Mouse (Mus musculus) urinary bladder, postnatal 4 days (tissue): ENCODE measurements around the gene Elk3.

ENCODE experiments used
- DNase-seq, 2 experiments: peaks; one replicate each; pipeline ENCODE4 v3.0.0; 2021 to 2022; ENCODE audit warnings: low spot score in 2 of 2

Elk3 gene

DNA sequence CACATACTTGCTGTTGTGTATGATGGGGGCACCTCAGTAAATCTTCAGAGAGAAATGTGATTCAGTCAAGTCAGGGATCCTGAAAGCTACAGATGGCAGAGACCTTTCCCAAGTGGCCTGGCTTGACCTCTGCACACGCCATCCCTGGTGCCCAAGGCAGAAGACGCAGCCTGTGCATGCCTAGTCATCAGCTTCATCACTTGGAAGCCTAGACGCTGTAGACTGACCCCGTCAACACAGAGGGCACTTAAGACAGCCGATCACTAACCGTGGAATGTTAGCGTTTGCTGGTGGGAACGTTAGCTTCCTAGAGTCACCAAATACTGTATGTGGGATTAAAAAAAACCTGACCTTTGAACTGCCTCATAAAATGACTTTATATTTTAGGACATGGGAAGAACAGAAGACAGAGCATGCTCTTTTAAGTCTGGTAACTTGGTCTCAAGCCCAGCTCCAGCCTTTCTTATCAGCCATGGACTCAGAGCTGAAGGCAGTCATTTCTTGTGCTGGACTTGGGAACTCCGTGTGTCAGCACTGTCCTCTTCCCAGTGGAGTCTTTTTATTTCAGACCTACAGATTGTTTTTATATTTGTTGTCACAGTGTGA lies 71.6 kb downstream of the Elk3 start:
- DNase-seq, result no peak

DNA sequence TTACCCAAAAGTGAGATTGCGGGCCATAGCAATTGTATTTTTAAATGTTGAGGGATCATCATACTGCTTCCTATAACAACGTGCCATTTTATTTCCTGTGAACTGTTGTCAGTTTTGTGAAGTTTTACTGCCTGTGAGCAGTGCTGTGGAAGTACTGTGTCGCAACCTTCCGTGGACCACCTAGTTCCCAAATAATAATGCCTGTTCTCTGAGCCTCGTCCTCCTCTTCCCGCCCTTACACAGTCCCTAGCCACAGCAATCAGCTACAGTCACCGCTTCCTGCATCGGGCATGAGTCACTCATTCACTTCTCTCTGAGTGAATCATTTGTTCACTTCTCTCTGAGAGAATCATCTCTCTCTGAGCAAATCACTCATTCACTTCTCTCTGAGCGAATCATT lies 76.2 kb downstream of the Elk3 start:
- no peak for DNase-seq

DNA sequence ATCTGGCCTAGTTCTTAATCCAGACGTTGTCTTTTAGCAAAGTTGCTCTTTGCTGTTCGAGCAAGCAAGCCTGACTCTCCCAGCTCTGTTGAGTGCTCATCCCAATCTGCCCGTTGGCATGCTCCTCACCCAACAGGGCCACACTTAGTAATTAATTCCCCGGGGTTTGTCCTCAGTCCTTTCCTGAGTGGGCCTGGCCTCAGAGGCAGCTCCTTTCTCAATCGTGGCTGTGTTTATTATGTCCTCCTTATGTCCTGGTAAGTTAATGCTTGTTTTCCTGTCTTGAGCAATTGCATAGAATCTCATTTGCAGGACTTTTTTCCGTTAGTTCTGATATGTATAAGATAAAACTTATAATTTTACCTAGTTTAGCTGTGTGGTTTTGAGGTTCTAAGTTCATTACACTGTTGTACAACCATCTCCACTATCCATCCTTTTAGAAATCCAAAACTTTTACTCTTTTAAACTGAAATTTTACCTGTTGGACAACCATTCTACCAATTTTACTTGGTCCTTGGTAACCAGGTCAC lies 77.2 kb downstream of the Elk3 start:
- DNase-seq, result no peak

DNA sequence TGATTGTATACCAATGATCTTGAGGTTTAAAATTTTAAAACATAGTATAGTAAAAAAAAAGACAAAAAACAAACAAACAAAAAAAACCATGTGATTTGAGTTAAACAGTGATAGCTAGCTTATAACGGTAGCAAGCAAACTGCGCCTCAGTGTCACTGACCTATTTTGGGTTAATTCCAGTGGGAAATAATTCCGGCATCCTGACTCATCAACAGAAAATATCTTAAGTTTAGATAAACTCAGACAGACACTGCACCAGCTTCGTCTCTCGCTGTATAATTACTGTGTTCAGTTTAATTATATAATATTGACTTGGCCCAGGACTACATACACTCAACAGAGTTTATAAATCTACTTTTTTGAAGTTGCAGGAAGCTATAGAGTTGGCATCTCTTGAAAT lies 79.0 kb downstream of the Elk3 start:
- DNase-seq, result no peak

DNA sequence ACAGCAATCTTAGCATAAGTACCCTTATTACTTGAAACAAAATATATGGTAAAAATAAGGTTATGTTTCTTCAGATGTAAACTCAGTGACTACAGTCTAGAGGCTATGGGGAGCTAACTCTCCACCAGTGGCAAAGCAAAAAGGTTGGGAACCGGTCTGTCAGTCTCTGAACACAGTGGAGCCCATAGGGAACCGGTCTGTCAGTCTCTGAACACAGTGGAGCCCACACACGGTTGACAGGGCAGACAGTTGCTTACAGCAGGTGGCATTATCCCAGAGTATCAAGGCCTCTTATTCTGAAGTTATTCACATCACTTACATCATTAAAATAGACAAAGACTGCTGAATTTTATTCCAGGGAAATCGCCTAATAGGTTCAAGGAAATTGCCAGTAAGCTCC lies 79.4 kb downstream of the Elk3 start:
- no peak for DNase-seq

DNA sequence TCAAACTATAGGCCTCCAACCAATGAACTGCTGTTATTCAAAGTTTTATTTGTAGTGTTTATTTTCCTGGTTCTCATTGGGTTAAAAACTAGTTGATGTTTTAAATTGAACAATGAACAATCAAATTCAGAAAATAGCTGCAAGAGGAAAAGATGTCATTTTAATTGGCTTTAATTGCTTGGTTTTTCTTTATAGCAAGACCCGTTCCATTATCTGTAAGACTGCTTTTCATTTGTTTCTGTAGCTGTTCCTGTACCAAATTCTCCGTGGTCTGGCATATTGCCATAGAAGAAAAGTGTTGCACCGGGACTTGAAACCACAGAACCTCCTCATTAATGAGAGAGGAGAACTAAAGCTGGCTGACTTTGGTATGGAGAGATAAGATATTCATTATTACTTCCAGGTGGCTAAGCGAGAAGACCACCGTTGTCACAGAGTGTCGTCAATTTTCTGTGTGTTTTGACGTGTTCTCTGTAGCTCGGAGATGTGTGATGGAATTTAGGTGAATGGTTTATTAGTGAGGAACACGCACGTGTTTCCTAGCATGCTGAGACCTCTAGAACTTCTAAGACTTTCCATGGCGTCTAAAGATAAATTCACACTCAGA lies 82.4 kb downstream of the Elk3 start:
- DNase-seq, result no peak

DNA sequence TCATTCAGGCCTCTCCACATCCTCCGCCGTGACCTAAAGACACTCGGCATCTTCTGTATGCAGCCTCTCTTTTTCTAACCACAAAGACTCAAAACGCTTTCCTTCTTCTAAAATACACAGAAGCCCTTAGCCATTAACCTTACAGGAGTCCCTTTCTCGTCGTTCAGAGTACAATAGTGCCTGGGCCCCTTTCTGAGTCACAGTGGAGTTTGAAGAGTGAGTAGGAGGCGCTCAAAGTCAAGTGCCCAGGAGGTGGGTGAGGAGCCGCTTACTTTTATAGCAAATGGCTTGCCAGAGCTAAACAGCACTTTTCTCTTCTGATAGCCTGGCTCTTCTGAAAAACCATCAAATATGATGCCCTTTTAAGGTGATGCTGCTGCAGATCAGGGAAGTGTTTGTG lies 83.0 kb downstream of the Elk3 start:
- DNase-seq, result no peak

DNA sequence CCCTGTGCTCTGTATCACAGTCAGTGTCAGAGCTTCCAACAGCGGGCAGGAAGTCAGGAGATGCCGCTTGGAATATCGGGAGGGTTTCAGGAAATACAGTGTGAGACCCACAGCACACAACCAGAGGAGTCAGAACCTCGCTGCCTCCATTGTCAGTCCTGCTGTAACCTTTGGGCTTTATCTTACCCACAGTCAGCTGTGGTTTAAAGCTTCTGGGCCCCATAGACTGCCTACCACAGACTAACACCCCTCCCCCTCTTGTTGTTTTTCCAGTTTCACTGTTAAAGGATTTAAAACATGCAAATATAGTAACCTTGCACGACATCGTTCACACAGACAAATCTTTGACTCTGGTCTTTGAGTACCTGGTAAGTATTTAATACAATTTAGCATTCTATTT lies 85.2 kb downstream of the Elk3 start:
- DNase-seq, result no peak

DNA sequence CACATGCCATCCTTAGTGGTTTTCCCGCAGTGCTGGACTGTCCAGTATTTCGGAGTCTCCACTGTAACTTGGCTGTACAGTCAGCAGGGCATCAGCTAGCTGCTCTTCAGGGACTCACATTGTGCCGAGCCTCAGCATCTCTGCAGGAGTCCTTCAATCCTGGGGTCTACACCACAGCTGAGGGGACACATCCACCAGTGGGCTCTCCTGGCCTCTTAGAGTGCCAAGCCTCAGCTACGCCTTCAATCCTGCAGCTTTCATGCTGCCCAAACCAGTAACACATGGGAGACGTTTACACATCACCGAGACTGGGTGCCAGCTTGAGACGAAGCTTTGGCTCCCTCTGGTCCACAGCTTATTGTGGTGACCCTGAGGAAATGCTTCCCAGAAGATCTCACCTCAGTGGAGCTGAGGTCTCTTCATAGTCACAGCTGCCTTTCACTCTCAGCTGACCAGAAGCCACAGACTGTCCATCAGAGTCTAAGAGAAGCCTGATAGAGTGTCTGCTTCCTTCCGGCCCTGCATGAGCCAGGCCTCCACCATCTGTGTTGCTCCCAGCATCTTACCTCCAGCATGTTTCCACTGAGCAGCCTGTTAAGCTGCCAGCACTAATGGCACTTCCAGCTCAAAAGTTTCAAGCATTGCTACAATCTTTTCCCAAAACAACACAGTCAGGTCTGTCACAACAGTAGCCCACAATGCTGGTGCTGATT lies 95.7 kb downstream of the Elk3 start:
- no peak for DNase-seq

DNA sequence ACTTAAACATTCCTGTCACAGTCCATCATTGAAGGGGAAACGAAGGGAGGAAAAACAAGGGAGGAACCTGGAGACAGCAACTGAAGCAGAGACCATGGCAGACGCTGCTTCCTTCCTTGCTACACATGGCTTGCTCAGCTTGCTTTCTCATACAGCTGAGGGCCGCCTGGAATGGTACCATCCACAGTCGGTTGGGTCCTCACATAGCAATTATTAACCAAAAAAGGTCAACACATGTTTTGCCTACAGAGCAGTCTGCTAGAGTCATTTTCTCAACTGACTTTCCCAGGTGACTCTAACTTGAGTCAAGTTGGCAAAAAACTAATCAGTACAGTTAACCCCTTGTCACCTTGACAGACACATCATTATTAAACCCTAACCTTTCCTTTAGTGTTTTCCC lies 96.7 kb downstream of the Elk3 start:
- DNase-seq, result no peak

DNA sequence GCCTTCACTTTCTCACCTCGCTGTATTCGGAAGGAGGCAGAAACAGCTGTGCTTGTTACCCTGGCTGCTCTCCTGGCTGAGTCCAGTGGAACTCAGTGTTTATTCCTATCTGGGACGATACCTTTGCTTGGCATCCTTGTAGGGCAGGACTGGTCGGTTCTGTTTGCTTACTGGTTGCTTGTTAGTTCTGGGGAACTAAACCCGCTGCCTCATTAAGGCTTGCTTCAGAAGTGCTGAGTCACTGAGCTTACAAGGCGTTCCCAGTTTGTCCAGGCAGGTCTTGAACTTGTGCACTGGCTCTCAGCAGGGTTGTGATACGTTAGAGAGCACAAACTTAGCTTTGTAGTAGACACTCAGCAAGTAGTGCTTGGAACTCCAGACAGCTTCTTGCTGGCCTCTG lies 97.6 kb downstream of the Elk3 start:
- no peak for DNase-seq

DNA sequence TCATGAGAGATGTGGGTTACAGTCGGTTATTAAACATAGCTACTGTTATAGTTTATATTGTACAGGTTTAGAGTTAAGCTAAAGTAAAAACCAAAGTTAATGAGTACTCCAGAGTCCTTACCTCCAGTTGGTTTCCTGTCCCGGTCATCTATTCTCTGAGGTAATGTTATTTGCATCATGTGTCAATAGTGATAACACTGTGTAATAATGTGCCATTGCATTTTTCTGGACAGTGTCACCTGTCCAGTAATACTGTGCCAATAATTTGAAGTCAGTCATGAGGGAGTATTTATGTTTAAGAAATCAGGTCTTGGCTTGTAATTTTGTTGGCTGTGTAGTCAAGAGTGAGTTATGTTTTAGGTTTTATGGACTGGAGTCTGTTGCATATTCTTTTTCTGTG lies 98.2 kb downstream of the Elk3 start:
- no peak for DNase-seq

DNA sequence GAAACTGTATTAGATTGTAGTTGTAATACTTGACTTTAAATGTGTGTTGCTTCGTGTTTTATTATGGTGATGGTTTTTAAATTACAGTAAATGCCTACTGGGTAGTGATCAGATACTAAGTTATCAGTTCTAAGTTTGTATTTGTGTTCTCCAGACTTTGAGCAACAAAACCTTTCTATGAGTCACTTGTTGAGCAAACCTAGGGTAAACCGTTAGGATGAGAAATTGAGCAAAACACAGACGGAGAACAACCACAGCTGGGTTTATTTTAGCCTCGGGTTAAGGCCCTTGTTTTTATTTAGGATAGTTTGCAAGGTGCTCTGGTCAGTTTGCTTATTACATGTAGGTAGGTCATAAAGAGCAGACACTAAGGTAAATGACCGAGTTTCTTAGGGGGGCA lies 103.8 kb downstream of the Elk3 start:
- DNase-seq, result no peak

DNA sequence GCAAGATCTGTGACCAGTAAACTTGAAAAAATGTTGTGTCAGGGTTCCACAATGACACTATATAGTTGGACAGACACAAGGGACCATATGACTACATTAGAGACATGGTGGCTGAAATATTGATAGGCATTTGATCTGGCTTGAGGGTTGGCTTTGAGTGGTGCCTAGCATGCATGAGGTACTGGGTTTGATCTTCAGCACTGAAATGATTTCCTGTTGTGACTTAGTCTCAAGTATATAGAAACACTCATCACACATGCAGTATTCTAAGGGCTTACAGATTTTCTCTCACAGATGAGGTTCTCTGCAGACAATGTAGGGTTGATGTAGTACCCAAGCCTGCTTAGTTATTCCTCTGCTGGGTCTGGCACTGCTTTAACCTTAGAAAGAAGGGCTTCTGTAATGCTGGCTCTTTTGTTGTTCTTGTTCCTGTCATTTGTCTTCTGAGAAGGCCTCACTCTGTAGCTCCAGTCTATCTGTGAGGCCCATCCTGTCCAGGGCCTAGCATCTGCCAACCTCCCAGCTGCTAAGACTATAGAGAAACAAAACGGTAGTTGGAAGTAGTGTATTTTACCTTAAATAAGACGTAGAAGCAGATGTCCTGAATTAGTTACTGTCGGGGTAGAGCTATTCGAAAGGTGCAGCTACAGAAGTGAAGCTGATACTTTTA lies 105.5 kb downstream of the Elk3 start:
- DNase-seq, result no peak

DNA sequence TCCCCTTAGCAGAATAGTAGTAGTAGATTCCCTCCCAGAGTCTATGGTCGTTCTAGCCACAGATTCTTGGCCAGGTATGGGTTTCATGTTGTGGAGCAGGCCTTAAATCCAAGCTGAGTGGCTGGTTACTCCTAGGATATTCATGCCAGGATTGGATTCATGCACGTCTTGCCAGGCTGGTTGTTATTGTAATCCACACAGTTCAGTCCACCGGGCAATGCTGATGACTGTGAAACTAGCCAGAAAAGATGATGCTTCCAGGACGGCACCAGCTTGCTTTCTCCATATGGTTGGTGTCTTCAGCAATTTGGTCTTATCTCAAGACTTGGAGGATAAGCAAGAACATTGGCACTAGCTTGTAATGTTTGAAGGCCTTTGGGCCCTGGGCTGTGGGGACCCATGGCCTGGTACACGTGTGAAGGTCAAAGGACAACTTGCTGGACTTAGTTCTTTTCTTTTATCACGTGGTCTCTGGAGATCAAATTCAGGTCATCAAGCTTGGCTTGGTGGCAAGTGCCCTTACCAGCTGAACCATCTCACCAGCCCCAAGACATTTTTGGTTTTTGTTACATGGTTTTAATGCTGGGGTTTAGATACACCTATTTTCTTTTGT lies 109.0 kb downstream of the Elk3 start:
- DNase-seq, result no peak

DNA sequence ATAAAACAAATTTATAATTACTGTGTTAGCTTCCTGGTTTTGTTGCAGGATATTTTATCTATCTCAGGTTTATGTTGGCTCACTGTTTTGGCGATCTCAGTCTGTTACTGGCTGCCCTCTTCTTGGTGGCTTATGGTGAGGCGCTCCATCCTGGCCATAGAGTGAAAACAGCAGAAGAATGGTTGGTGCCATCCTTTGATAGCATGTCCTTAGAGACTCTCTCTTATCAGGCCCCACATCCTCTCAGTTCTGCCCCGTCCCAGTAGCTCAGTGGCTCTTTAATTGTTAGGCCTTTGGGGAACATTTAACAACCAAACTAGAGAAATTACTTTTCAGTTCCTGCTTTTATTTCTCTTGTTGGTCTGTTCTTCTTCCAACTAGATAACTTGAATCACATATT lies 112.0 kb downstream of the Elk3 start:
- DNase-seq, result no peak
